Mouse (Mus musculus): ENCODE results near the gene Lpar6.

- TF ChIP-seq TAL1 (conservative IDR thresholded peaks at IDR 0.05; ENCODE audit: low read depth, low read length) (no peak), CTCF (IDR thresholded peaks at IDR 0.05; ENCODE audit: low read depth, low read length) (no peak), GATA2 (IDR thresholded peaks at IDR 0.05; ENCODE audit: borderline replicate concordance, low read depth, low read length) (no peak), POLR2AphosphoS5 (IDR thresholded peaks at IDR 0.05; ENCODE audit: insufficient replicate concordance, low read depth, low read length) (no peak)
Measured at GRCm38 (mm10) chr14:73209262-73209661, 28.4 kb upstream of the Lpar6 start.
